Mouse (Mus musculus) kidney, embryonic 14.5 days (tissue): ENCODE results near the gene Fam13c. TPM values are rescaled to one million over a fixed set of nuclear protein-coding genes. Genes with fewer than 3 reads are reported as not detected.
A peak's percentile ranks its signal among the peaks of the same experiment; 100 is the strongest.
"Not testable (repeated sequence)": the region's sequence is repeated elsewhere in the genome, so short reads cannot be mapped to it uniquely, and the experiment has no call there.

Experiments
- ATAC-seq: fragments of 200-750 bp; cut with Nextera tagmentation; 2 replicates; pipeline ENCODE4 v1.8.0; 2017; ENCODE audit warnings: moderate number of reproducible peaks, mild to moderate bottlenecking, moderate TSS enrichment, moderate library complexity; ENCODE audit not compliant: low FRiP score, low TSS enrichment
- H3K27ac ChIP-seq: fragments of 300-500 bp; sonication (generic); 2 replicates; pipeline ENCODE4 v1.5.1; 2014; ENCODE audit warnings: low read depth, mild to moderate bottlenecking, low read length, moderate library complexity, mixed read lengths
- H3K27me3 ChIP-seq: fragments of 300-500 bp; sonication (generic); 2 replicates; pipeline ENCODE4 v1.6.1; 2014; ENCODE audit warnings: mild to moderate bottlenecking, low read length; ENCODE audit not compliant: control insufficient read depth, insufficient read depth
- H3K36me3 ChIP-seq: fragments of 300-500 bp; sonication (generic); 2 replicates; pipeline ENCODE4 v1.6.1; 2014; ENCODE audit warnings: low read length, mixed read lengths; ENCODE audit not compliant: control insufficient read depth, insufficient read depth
- H3K4me1 ChIP-seq: fragments of 300-500 bp; sonication (generic); 2 replicates; pipeline ENCODE4 v1.6.1; 2014; ENCODE audit warnings: low read length, mixed read lengths; ENCODE audit not compliant: control insufficient read depth, insufficient read depth
- H3K4me2 ChIP-seq: fragments of 300-500 bp; sonication (generic); replicated peaks from 2 replicates; pipeline ENCODE4 v1.6.1; 2014; ENCODE audit warnings: low read depth, mild to moderate bottlenecking, low read length
- H3K4me3 ChIP-seq: fragments of 300-500 bp; sonication (generic); 2 replicates; pipeline ENCODE4 v1.5.1; 2014; ENCODE audit warnings: mild to moderate bottlenecking, low read length
- H3K9ac ChIP-seq: fragments of 300-500 bp; sonication (generic); 2 replicates; pipeline ENCODE4 v1.6.1; 2014; ENCODE audit warnings: low read depth, mild to moderate bottlenecking, low read length, moderate library complexity
- H3K9me3 ChIP-seq: fragments of 300-500 bp; sonication (generic); 2 replicates; pipeline ENCODE4 v1.6.1; 2016; ENCODE audit warnings: low read length; ENCODE audit not compliant: control insufficient read depth
- WGBS: fragments of 180-500 bp; shearing (Covaris S2); extraction: QIAGEN DNeasy Blood & Tissue Kit; methylation state at CpG from one replicate; pipeline ENCODE4 v1.1.7; 2014; 5-methylcytosine and 5-hydroxymethylcytosine counted together
- polyA plus RNA-seq: library from polyadenylated mRNA; unstranded; fragments of >200 nt; fragmentation: Nextera tagmentation; extraction: Ambion mirVana; gene quantifications from 2 replicates; pipeline ENCODE4 v1.2.1, GENCODE M21; 2014

Fam13c gene
- polyA plus RNA-seq, 1 experiment from 2014 or later: 6.0 TPM

- ATAC-seq: no peak
- Histone ChIP-seq H3K9ac (no peak overlapping the region), H3K4me1 (no peaks in the 10 kb centered on the region), H3K4me3 (no peak overlapping the region), H3K9me3 (no peaks in the 10 kb centered on the region), H3K4me2 (no peak overlapping the region), H3K36me3 (no peaks in the 10 kb centered on the region), H3K27me3 (no peaks in the 10 kb centered on the region), H3K27ac (no peak overlapping the region)
- 85% methylated on average over 5 of the region's 5 CpGs for WGBS
These were observed 12.1 kb upstream of the Fam13c start for GRCm38 (mm10) chr10:70428121-70428662.

- Histone ChIP-seq H3K4me1 (no peaks in the 10 kb centered on the region), H3K27ac (no peak overlapping the region), H3K9ac (no peak overlapping the region), H3K4me3 (no peak overlapping the region), H3K4me2 (no peak overlapping the region), H3K27me3 (no peaks in the 10 kb centered on the region), H3K36me3 (no peaks in the 10 kb centered on the region), H3K9me3 (no peaks in the 10 kb centered on the region)
- 94% methylated on average over 9 of the region's 9 CpGs for WGBS
- no peak for ATAC-seq
These were observed 10.9 kb upstream of the Fam13c start for GRCm38 (mm10) chr10:70429341-70429740.

- Histone ChIP-seq H3K4me3 (no peak overlapping the region), H3K4me1 (no peaks in the 10 kb centered on the region), H3K9ac (no peak overlapping the region), H3K27ac (no peak overlapping the region), H3K4me2 (no peak overlapping the region), H3K9me3 (no peaks in the 10 kb centered on the region), H3K36me3 (no peaks in the 10 kb centered on the region), H3K27me3 (no peaks in the 10 kb centered on the region)
- no peak for ATAC-seq
- 85% methylated on average over 3 of the region's 3 CpGs for WGBS
These were observed 6.9 kb upstream of the Fam13c start for GRCm38 (mm10) chr10:70433334-70433733.

- not testable (repeated sequence) for H3K27ac ChIP-seq, ATAC-seq, H3K4me2 ChIP-seq, H3K9ac ChIP-seq, H3K4me1 ChIP-seq, H3K27me3 ChIP-seq, H3K4me3 ChIP-seq, H3K9me3 ChIP-seq, H3K36me3 ChIP-seq
- 87% methylated on average over 5 of the region's 5 CpGs for WGBS
These were observed 6.5 kb upstream of the Fam13c start for GRCm38 (mm10) chr10:70433736-70434135.

GRCm38 (mm10) chr10:70436656-70437055, 3.6 kb upstream of the Fam13c start:
- Histone ChIP-seq H3K27ac (no peak overlapping the region), H3K4me3 (no peak overlapping the region), H3K9me3 (no peaks in the 10 kb centered on the region), H3K9ac (no peak overlapping the region), H3K4me1 (peaks cover 5% of the 10 kb centered on the region; the same call in 1 of the 2 replicates), H3K36me3 (no peaks in the 10 kb centered on the region), H3K4me2 (no peak overlapping the region), H3K27me3 (no peaks in the 10 kb centered on the region)
- WGBS: 89% methylated on average over 4 of the region's 4 CpGs
- ATAC-seq: no peak

- no peak overlapping the region for H3K4me3 ChIP-seq
- no peak overlapping the region for H3K27ac ChIP-seq
- 76% methylated on average over 5 of the region's 5 CpGs for WGBS
- H3K27me3 ChIP-seq: no peaks in the 10 kb centered on the region
- H3K9ac ChIP-seq: no peak overlapping the region
- H3K9me3 ChIP-seq: no peaks in the 10 kb centered on the region
- ATAC-seq: no peak
- H3K4me1 ChIP-seq: peaks cover 5% of the 10 kb centered on the region; the same call in 1 of the 2 replicates
- H3K4me2 ChIP-seq: no peak overlapping the region
- no peaks in the 10 kb centered on the region for H3K36me3 ChIP-seq
These were observed 3.0 kb upstream of the Fam13c start for GRCm38 (mm10) chr10:70437289-70437688.

- no peaks in the 10 kb centered on the region for H3K27me3 ChIP-seq
- WGBS: under 1% methylated on average over 44 of the region's 44 CpGs
- peaks cover 5% of the 10 kb centered on the region; the same call in 1 of the 2 replicates for H3K4me1 ChIP-seq
- H3K9ac ChIP-seq: peak overlapping the region; percentile 70
- no peaks in the 10 kb centered on the region for H3K36me3 ChIP-seq
- H3K4me3 ChIP-seq: peak overlapping the region; percentile 73
- H3K4me2 ChIP-seq: peak overlapping the region; percentile 96
- no peaks in the 10 kb centered on the region for H3K9me3 ChIP-seq
- ATAC-seq: peak; percentile 88
- H3K27ac ChIP-seq: peak overlapping the region; percentile 62
These were observed 569 bp downstream of the Fam13c start for GRCm38 (mm10) chr10:70440639-70441461.

- Histone ChIP-seq H3K9me3 (no peaks in the 10 kb centered on the region), H3K27me3 (no peaks in the 10 kb centered on the region), H3K4me2 (no peak overlapping the region; the same call in 1 of the 2 replicates), H3K27ac (no peak overlapping the region), H3K9ac (no peak overlapping the region), H3K36me3 (no peaks in the 10 kb centered on the region), H3K4me3 (no peak overlapping the region), H3K4me1 (peaks cover 5% of the 10 kb centered on the region; the same call in 1 of the 2 replicates)
- no peak for ATAC-seq
- 93% methylated on average over 2 of the region's 2 CpGs for WGBS
These were observed 1.9 kb downstream of the Fam13c start for GRCm38 (mm10) chr10:70442156-70442555.

- H3K36me3 ChIP-seq: no peaks in the 10 kb centered on the region
- no peaks in the 10 kb centered on the region for H3K27me3 ChIP-seq
- peaks cover 5% of the 10 kb centered on the region; the same call in 1 of the 2 replicates for H3K4me1 ChIP-seq
- no peaks in the 10 kb centered on the region for H3K9me3 ChIP-seq
- no peak for ATAC-seq
- no peak overlapping the region; the same call in 1 of the 2 replicates for H3K9ac ChIP-seq
- 72% methylated on average over 5 of the region's 5 CpGs for WGBS
- no peak overlapping the region for H3K27ac ChIP-seq
- no peak overlapping the region for H3K4me2 ChIP-seq
- H3K4me3 ChIP-seq: no peak overlapping the region
These were observed 2.3 kb downstream of the Fam13c start for GRCm38 (mm10) chr10:70442623-70443022.
